Comparison of ENCODE assay signal across 8 mouse cellular contexts in the genomic region with DNA sequence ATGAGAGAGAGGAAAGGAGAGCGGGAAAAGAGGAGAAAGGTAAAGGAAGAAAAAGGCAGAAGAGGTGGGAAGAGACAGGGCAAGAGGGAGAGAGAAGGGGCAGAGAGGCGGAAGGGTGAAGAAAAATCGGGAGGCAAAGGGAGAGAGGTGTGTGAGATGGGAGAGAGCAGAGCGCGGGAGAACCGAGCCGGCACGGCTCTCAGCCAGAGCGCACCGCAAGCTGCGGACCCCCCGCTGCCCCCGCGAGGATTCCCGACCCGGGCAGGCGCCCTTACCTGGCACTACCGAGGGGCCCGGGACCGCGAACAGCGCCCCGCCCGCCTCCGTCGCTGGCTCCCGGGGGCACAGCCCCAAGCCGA. TPM values are rescaled to one million over a fixed set of nuclear protein-coding genes. Genes with fewer than 3 reads are reported as not detected.
A peak's percentile ranks its signal among the peaks of the same experiment; 100 is the strongest.
DNase-seq lines count a peak whose midpoint lies in the region; ATAC-seq and TF ChIP-seq lines count a peak whose summit lies in the region.

A gene (plus strand): TSS at position 7 of the 359 bp plus-strand sequence.

- H3K36me3 ChIP-seq in heart, embryonic 12.5 days = peaks cover 64% of the 10 kb centered on the region
- peaks cover 36% of the 10 kb centered on the region for H3K36me3 ChIP-seq in ES-E14 (ENCODE audit: control insufficient read depth, insufficient read depth, low read length, poor library complexity, severe bottlenecking)
- peaks cover 35% of the 10 kb centered on the region for H3K36me3 ChIP-seq in heart, embryonic 16.5 days (ENCODE audit: control insufficient read depth, insufficient read depth)
- H3K36me3 ChIP-seq in liver, postnatal 0 days (replicated peaks; ENCODE audit: insufficient read depth, low read length) = peaks cover 39% of the 10 kb centered on the region

- intact Hi-C loops in gastrocnemius, postnatal 14 days (cut with DNase I; ENCODE audit: low total_unique reads) = loop anchor here (5.0 kb wide), 1 partner anchor 74 kb away; no protein-coding TSS in a partner anchor

- H3K4me3 ChIP-seq in heart, embryonic 12.5 days = peak within 1 kb of the TSS; percentile 68
- H3K4me3 ChIP-seq in ES-E14 (ENCODE audit: insufficient read depth in 1 of 2, low read depth in 1 of 2, low read length in 2 of 2, poor library complexity in 1 of 2, severe bottlenecking in 1 of 2) = peak within 1 kb of the TSS; percentile 84 to 92
- H3K4me3 ChIP-seq in heart, embryonic 16.5 days (ENCODE audit: low read length) = peak within 1 kb of the TSS; percentile 80
- H3K4me3 ChIP-seq in liver, postnatal 0 days (ENCODE audit: low read depth, low read length) = peak within 1 kb of the TSS; percentile 81

- peak; percentile 1; the same call in 1 of the 2 replicates for ATAC-seq in heart, embryonic 12.5 days (ENCODE audit: insufficient number of reproducible peaks, low FRiP score)
- ATAC-seq in heart, embryonic 16.5 days (replicated peaks; ENCODE audit: extremely low read depth, insufficient read depth, low FRiP score) = no peak
- ATAC-seq in liver, postnatal 0 days = no peak; the same call in 1 of the 2 replicates
- no peak for ATAC-seq in CD4-positive, CD25-positive, alpha-beta regulatory T cell, adult 4 months

- H3K9me3 ChIP-seq in heart, embryonic 12.5 days (replicated peaks) = no peaks in the 10 kb centered on the region
- no peaks in the 10 kb centered on the region for H3K9me3 ChIP-seq in ES-E14 (ENCODE audit: control insufficient read depth, insufficient read depth, low read depth, low read length)
- no peaks in the 10 kb centered on the region for H3K9me3 ChIP-seq in heart, embryonic 16.5 days (replicated peaks; ENCODE audit: control insufficient read depth, low read length)
- no peaks in the 10 kb centered on the region for H3K9me3 ChIP-seq in liver, postnatal 0 days (ENCODE audit: low read length)

- WGBS in heart, embryonic 12.5 days = 1% methylated on average over 28 of the region's 28 CpGs
- 0% methylated on average over 27 of the region's 28 CpGs for WGBS in heart, embryonic 16.5 days
- WGBS in liver, postnatal 0 days (ENCODE audit: insufficient replicate concordance) = 3% methylated on average over 23 of the region's 28 CpGs

- H3K4me2 ChIP-seq in heart, embryonic 12.5 days = peak within 1 kb of the TSS; percentile 95
- H3K4me2 ChIP-seq in heart, embryonic 16.5 days (ENCODE audit: low read depth, low read length) = peak within 1 kb of the TSS; percentile 99
- peak within 1 kb of the TSS; percentile 100 for H3K4me2 ChIP-seq in liver, postnatal 0 days (ENCODE audit: low read depth, low read length)

- TF ChIP-seq EP300 in liver, postnatal 0 days (IDR thresholded peaks at IDR 0.05; ENCODE audit: low read depth) = no peak

- peak within 1 kb of the TSS; percentile 84 for H3K9ac ChIP-seq in heart, embryonic 12.5 days
- peak within 1 kb of the TSS; percentile 86 for H3K9ac ChIP-seq in ES-E14 (ENCODE audit: insufficient read depth, low read depth, low read length, poor library complexity, severe bottlenecking)
- peak within 1 kb of the TSS; percentile 88 for H3K9ac ChIP-seq in heart, embryonic 16.5 days (ENCODE audit: low read length)
- peak within 1 kb of the TSS; percentile 77 for H3K9ac ChIP-seq in liver, postnatal 0 days (replicated peaks)

- in situ Hi-C loops in ES-E14 (cut with MboI; ENCODE audit: low sequenced_read_pairs in 2 of 2, unreplicated experiment in 2 of 2) = loop anchor here in 1 of 2 experiments (25.0 kb wide), 1 partner anchor 579 kb away; no protein-coding TSS in a partner anchor

- TF ChIP-seq CTCF in liver, postnatal 0 days (IDR thresholded peaks at IDR 0.05; ENCODE audit: low read depth) = no peak

- H3K27ac ChIP-seq in heart, embryonic 12.5 days (ENCODE audit: poor library complexity, severe bottlenecking) = peak within 1 kb of the TSS; percentile 40
- no peak within 1 kb of the TSS for H3K27ac ChIP-seq in ES-E14 (ENCODE audit: insufficient read depth, low read depth, low read length, poor library complexity, severe bottlenecking)
- peak within 1 kb of the TSS; percentile 68 for H3K27ac ChIP-seq in heart, embryonic 16.5 days (ENCODE audit: low read length)
- H3K27ac ChIP-seq in liver, postnatal 0 days (ENCODE audit: low read depth) = peak within 1 kb of the TSS; percentile 39; the same call in 1 of the 2 replicates

- H3K4me1 ChIP-seq in heart, embryonic 12.5 days (replicated peaks) = peaks cover 10% of the 10 kb centered on the region
- peaks cover 0 to 19% of the 10 kb centered on the region in 2 experiments; a peak in 2 of 4 replicates for H3K4me1 ChIP-seq in ES-E14 (ENCODE audit: control insufficient read depth in 2 of 2, insufficient read depth in 2 of 2, low read length in 2 of 2, poor library complexity in 1 of 2)
- peaks cover 3% of the 10 kb centered on the region for H3K4me1 ChIP-seq in heart, embryonic 16.5 days (ENCODE audit: control insufficient read depth, insufficient read depth, low read length)
- peaks cover 3% of the 10 kb centered on the region for H3K4me1 ChIP-seq in liver, postnatal 0 days (ENCODE audit: insufficient read depth)

- DNase-seq in heart, adult 8-10 months (ENCODE audit: low spot score) = no peak
- no peak for DNase-seq in ES-E14 (ENCODE audit: low read depth, low spot score)
- no peak for DNase-seq in liver, postnatal 0 days
- DNase-seq in urinary bladder, postnatal 36 days (ENCODE audit: low spot score in 2 of 2) = no peak
- DNase-seq in gastrocnemius, postnatal 14 days = no peak

- no peaks in the 10 kb centered on the region for H3K27me3 ChIP-seq in heart, embryonic 12.5 days (replicated peaks)
- H3K27me3 ChIP-seq in heart, embryonic 16.5 days (ENCODE audit: control insufficient read depth, insufficient read depth, low read length) = 0 out of 2 replicates have a peak, but pooled peaks cover 2% of the 10 kb centered on the region
- 0 out of 2 replicates have a peak, but pooled peaks cover 5% of the 10 kb centered on the region for H3K27me3 ChIP-seq in liver, postnatal 0 days (ENCODE audit: insufficient read depth, low read length)

TF ChIP-seq in ES-E14, 5 proteins besides CTCF, POLR2A, EP300 and RAD21:
- TF ChIP-seq CHD2 (IDR thresholded peaks at IDR 0.05; ENCODE audit: low read depth, low read length) = no peak
- no peak for TF ChIP-seq ZNF384 (IDR thresholded peaks at IDR 0.05; ENCODE audit: low read depth, low read length)
- TF ChIP-seq MAFK (IDR thresholded peaks at IDR 0.05; ENCODE audit: insufficient read depth, low read depth, low read length) = no peak
- TF ChIP-seq ZC3H11A (IDR thresholded peaks at IDR 0.05; ENCODE audit: borderline replicate concordance, low read depth, low read length) = no peak
- no peak for TF ChIP-seq HCFC1 (IDR thresholded peaks at IDR 0.05; ENCODE audit: borderline replicate concordance, insufficient read depth, low read length)
TF ChIP-seq in ES-E14: peak in this region for 0.

RNA-seq across cellular contexts. Expression of the gene that starts here (rescaled TPM):
- polyA plus RNA-seq in heart, embryonic 12.5 days (2016; fragmentation: Nextera tagmentation; extraction: Ambion mirVana) = not detected in 2 replicates
- not detected for total RNA-seq in heart, adult 8-10 months (2022)
- total RNA-seq in ES-E14 (2012; rRNA removed) = not detected in 2 replicates
- not detected in 2 replicates for polyA plus RNA-seq in heart, embryonic 16.5 days (2015; fragmentation: Nextera tagmentation; extraction: Ambion mirVana)
- not detected in 2 replicates for polyA plus RNA-seq in liver, postnatal 0 days (2015; fragmentation: Nextera tagmentation; extraction: Ambion mirVana)
- not detected for polyA plus RNA-seq in CD4-positive, CD25-positive, alpha-beta regulatory T cell, adult 4 months (2017; shearing (Covaris generic))
- total RNA-seq in gastrocnemius, postnatal 14 days (2021) = not detected

Comparison
In these comparisons a context has a peak if more than half of its experiments do, and no peak if none do; other contexts are left out.
1. Peak in ATAC-seq, H3K4me3 ChIP-seq, H3K27ac ChIP-seq, H3K9ac ChIP-seq and H3K4me2 ChIP-seq in heart, embryonic 12.5 days; RNA of the gene not detected or under 1 TPM.